Mouse (Mus musculus): Measurements from ENCODE around the gene Cby1.

GRCm38 (mm10) chr15:79692334-79692733 is 33.3 kb downstream of the Cby1 start:
- no peak for TF ChIP-seq CTCF (IDR thresholded peaks at IDR 0.05; ENCODE audit: borderline replicate concordance, extremely low read depth, insufficient read depth, insufficient read length)
- TF ChIP-seq POLR2A (IDR thresholded peaks at IDR 0.05; ENCODE audit: borderline replicate concordance, extremely low read depth, insufficient read depth, insufficient read length, poor library complexity, severe bottlenecking) = no peak
